Mouse (Mus musculus): ENCODE measurements around the gene Sept1. TPM values are rescaled to one million over a fixed set of nuclear protein-coding genes. Genes with fewer than 3 reads are reported as not detected.

Sept1 gene
- 13.8 and 16.0 TPM in 2 replicates for polyA plus RNA-seq (2015; fragmentation: Nextera tagmentation; extraction: Ambion mirVana)

DNA sequence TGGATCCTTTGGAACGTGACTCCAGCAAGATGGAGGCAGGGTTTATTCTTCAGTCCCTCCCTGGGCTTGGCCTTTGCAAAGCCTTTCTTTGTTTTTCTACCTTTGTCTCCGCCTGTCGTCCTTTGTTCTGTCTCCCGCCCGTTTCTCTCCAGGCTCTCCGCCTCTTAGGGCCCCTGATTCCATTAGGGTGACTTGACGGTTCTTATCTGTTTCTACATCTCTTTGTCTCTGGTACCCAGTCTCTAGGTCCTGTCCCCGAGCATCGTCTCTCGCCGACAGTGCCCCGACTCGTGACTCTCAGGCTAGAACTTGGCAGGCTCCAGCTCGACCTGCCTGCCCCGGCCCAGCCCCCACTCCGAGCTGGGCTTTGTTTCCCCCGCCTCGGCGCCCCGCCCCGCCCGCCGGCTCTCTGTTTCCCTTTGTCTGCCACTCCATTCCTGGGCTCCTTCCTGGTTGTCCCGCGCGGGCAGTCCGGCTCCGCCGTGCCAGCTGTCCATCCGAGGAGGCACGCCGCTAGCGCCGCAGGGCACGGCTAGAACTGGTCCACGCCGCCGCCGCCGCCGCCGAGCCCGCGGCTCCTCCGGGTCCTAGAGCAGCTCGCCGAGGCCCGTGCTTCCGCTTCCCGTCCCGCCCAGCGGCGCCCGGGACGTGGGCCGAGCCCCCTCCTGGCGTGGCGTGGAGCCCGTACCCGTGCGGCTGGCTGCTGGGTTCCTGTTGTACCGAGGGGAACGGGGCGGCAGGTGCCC lies at the start of gene Sept1, which contains the start of gene Zfp553:
Sept1 (minus strand) TSS at position 509 of the 746 bp plus-strand sequence.
Zfp553 (plus strand) TSS at position 440 of the 746 bp plus-strand sequence.
- H3K4me1 ChIP-seq (replicated peaks) = peaks cover 18% of the 10 kb centered on the region
- peak; percentile 94 for ATAC-seq
- peak within 1 kb of the TSS; percentile 56 for H3K4me2 ChIP-seq (replicated peaks)
- peak within 1 kb of the TSS; percentile 99 for H3K27ac ChIP-seq
- H3K27me3 ChIP-seq (replicated peaks) = no peaks in the 10 kb centered on the region
- H3K9me3 ChIP-seq = no peaks in the 10 kb centered on the region
- H3K4me3 ChIP-seq (replicated peaks) = peak within 1 kb of the TSS; percentile 98
- peak within 1 kb of the TSS; percentile 99 for H3K9ac ChIP-seq
- peaks cover 23% of the 10 kb centered on the region for H3K36me3 ChIP-seq
- WGBS = under 1% methylated on average over 64 of the region's 64 CpGs

DNA sequence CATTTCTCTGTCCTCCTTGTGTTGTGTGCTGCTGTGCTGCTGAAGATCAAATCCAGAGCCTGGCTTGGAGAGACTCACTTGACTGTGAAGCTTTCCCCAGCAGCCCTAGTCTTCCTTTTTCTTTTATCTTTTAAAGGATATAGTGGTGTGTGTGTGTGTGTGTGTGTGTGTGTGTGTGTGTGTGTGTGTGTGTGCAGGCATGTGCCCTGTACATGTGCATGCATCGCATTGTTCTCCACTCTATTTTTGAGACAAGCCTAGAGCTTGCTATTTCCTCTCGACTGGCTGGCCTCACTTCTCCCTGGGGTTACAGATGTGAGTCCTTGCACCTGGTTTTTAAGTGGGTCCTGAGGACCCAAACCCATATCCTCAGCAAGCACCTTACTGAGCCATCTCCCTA lies 49.3 kb upstream of the Sept1 start:
- Histone ChIP-seq H3K27ac (no peak overlapping the region), H3K9ac (no peak overlapping the region), H3K4me1 (replicated peaks) (peaks cover 15% of the 10 kb centered on the region; the same call in 1 of the 2 replicates), H3K36me3 (no peaks in the 10 kb centered on the region), H3K4me3 (replicated peaks) (no peak overlapping the region), H3K27me3 (replicated peaks) (no peaks in the 10 kb centered on the region), H3K4me2 (replicated peaks) (no peak overlapping the region), H3K9me3 (no peaks in the 10 kb centered on the region)
- 81% methylated on average over 2 of the region's 2 CpGs for WGBS
- ATAC-seq = no peak

DNA sequence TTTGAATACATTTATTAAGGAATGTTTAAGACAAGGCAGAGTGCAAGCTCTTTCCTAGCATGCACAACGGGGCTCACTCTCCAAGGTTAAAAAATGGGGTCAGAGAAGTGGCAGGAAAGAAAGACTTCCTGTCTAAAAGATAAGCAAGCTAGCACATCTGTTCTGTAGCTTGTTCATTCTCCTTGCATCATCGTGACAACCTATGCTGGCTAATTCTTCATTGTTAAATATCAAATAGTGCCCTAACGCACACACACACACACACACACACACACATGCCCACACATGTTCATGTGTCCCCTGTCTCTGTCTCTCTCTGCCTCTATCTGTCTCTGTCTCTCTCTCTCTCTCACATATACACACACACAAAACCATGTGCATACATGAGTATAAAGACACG lies 48.2 kb upstream of the Sept1 start:
- Histone ChIP-seq H3K9me3 (no peaks in the 10 kb centered on the region), H3K4me2 (replicated peaks) (no peak overlapping the region), H3K4me3 (replicated peaks) (no peak overlapping the region), H3K9ac (no peak overlapping the region), H3K27ac (no peak overlapping the region), H3K36me3 (no peaks in the 10 kb centered on the region), H3K4me1 (replicated peaks) (peaks cover 15% of the 10 kb centered on the region; the same call in 1 of the 2 replicates), H3K27me3 (replicated peaks) (no peaks in the 10 kb centered on the region)
- WGBS = 47% methylated on average over 4 of the region's 4 CpGs
- no peak for ATAC-seq

DNA sequence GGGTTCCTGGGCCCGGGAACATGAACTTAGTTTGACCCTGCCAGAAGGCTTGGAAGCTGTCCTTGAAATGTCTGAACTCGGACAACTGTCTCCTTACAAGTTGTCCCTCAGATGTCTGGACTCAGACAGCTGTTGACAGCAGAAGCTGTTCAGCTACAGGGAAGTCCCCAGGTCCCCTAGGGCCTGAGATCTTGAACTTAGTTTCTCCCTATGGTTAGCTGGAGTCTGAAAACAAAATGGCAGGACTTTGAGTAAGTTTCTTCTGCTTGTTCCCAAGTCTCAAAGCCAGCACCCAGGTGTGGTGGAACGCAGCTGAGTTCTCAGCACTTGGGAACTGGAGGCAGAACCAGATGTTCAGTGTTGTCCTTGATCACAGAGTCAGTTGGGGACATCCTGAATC lies 47.2 kb upstream of the Sept1 start:
- Histone ChIP-seq H3K9me3 (no peaks in the 10 kb centered on the region), H3K4me1 (replicated peaks) (peaks cover 15% of the 10 kb centered on the region; the same call in 1 of the 2 replicates), H3K36me3 (no peaks in the 10 kb centered on the region), H3K4me3 (replicated peaks) (no peak overlapping the region), H3K9ac (no peak overlapping the region), H3K27ac (no peak overlapping the region), H3K27me3 (replicated peaks) (no peaks in the 10 kb centered on the region), H3K4me2 (replicated peaks) (no peak overlapping the region)
- ATAC-seq = no peak
- 60% methylated on average over 3 of the region's 3 CpGs for WGBS

DNA sequence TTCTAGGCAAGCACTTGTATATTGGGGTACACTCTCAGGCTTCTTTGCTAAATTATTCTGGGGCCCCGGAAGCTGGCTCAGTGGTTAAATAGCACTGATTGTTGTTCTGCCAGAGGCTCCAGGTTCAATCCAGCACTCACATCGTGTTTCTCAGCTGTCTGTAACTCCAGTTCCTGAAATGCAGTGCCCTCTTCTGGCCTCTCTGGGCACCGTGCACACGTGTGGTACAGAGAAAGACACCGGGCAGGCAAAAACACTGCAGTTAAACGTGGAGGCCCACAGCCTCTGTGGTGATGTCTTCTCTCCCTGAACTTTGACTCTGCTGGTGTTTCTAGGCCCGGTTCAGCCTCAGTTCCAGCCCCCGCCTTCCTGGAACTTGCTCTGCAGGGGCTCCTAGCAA lies 45.4 kb upstream of the Sept1 start:
- 22% methylated on average over 8 of the region's 8 CpGs for WGBS
- H3K36me3 ChIP-seq = no peaks in the 10 kb centered on the region
- H3K4me1 ChIP-seq (replicated peaks) = peaks cover 15% of the 10 kb centered on the region; the same call in 1 of the 2 replicates
- H3K4me3 ChIP-seq (replicated peaks) = no peak overlapping the region
- peak overlapping the region; percentile 78; the same call in 1 of the 2 replicates for H3K27ac ChIP-seq
- H3K9me3 ChIP-seq = no peaks in the 10 kb centered on the region
- no peaks in the 10 kb centered on the region for H3K27me3 ChIP-seq (replicated peaks)
- ATAC-seq = peak; percentile 21; the same call in 1 of the 2 replicates
- no peak overlapping the region for H3K9ac ChIP-seq
- no peak overlapping the region for H3K4me2 ChIP-seq (replicated peaks)

DNA sequence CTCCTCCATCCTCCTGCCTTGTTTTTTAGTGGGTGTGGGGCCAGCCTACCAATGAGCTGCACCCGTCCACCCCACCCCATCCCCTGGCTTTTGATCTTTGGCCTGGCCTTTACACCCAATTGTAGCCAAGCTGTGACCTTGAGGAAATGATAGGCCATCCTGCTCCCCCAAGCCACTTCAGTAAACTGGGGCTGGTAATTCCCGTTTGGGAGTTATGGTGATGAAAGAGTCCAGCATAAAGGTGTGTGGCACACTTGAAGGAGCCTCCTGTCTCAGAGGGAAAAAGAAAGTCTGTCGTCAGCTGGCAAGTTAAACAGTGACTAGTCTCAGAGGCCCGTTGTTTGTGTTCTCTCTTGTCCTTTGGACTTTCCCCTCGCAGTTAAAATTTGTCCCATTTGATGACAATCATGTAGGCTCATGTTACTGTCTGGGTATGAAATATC lies 43.6 kb upstream of the Sept1 start:
- Histone ChIP-seq H3K4me1 (replicated peaks) (peaks cover 27% of the 10 kb centered on the region), H3K9me3 (no peaks in the 10 kb centered on the region), H3K9ac (no peak overlapping the region), H3K27ac (peak overlapping the region; percentile 86), H3K36me3 (peaks cover 5% of the 10 kb centered on the region), H3K27me3 (replicated peaks) (no peaks in the 10 kb centered on the region), H3K4me2 (replicated peaks) (peak overlapping the region; percentile 24), H3K4me3 (replicated peaks) (no peak overlapping the region)
- WGBS = 40% methylated on average over 5 of the region's 5 CpGs
- peak; percentile 79 for ATAC-seq

DNA sequence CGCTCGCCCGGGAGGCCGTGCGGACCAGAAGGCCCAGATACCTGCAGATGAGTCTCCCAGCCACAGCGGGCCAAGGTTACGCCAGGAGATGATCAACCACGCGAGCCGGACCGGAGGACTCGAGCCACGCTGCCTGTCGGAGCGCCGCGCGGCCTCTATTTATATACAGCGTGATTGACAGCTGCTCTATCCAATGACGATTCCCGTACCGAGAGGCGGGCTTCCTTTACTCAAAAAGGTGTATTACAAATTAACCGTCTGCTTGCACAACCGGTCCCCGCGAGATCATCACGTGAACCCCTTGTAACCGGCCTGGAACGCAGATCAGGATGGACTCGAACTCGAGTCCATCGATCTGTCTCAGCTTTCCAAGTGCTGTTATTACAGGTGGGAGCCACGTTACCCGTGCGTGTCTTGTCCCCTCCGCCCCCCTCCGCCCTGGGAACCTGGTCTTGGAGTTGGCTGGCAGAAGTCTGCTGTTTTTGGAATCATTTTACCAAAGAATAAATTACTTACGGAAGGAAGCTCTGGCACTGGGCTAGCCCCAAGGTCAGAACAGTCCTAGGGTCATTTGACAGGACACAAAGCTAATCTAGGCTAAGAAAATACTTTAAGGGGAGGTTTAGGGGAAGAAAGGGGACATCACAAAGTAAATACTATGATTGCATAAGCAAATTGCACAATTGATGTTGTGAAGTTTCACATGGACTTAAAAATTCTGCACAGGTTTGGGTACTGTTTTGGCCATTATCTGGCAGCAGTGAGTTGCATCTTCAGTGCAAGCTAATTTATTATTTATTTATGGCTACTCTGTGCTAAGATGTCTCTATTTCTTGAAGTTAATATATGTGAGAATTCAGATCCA lies 41.2 kb upstream of the Sept1 start, which contains the start of gene Sephs2:
Sephs2 (minus strand) TSS at position 131 of the 865 bp plus-strand sequence.
- WGBS = 3% methylated on average over 39 of the region's 39 CpGs
- Histone ChIP-seq H3K4me1 (replicated peaks) (peaks cover 24% of the 10 kb centered on the region), H3K4me3 (replicated peaks) (peak within 1 kb of the TSS; percentile 81), H3K9me3 (no peaks in the 10 kb centered on the region), H3K27ac (peak within 1 kb of the TSS; percentile 92), H3K4me2 (replicated peaks) (peak within 1 kb of the TSS; percentile 81), H3K27me3 (replicated peaks) (no peaks in the 10 kb centered on the region), H3K9ac (peak within 1 kb of the TSS; percentile 96), H3K36me3 (peaks cover 11% of the 10 kb centered on the region)
- peak; percentile 85 for ATAC-seq

DNA sequence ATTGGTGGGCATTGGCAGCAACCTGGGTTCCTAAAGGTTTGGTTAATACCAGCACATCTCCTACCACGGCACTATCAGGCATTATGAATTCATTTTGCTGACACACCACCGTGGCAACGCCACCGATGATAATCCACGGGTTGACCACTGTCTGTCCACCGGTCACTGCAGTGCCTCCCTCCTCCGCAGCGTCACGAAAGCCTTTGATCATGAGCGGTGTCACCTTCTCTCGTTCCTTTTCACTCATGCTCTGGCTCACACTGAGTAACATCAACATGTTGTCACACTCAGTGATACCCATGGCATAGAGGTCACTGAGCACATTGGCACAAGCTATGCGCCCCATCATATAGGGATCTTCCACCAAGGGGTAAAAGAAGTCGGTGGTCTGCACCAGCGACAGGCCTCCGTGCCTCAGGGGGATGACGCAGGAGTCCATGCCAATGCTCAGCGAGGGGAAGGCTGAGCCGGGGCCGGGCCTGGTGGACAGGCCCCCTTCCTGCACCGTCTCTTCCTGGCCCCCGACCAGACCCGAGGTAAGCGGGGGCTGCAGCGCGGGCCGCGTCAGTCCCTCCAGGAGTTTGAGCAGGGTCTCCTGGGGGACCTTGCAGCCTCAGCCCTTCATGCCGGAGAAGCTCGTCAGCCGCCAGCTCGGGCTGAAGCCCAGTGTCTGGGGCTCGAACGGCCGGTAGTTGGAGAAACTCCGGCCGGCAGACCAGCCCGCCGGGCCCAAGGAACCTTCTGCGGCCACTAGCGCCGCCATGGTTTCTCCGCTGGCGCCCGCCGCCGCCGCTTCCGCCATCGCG lies 40.4 kb upstream of the Sept1 start:
- Histone ChIP-seq H3K9me3 (no peaks in the 10 kb centered on the region), H3K36me3 (peaks cover 11% of the 10 kb centered on the region), H3K9ac (peak overlapping the region; percentile 96), H3K4me3 (replicated peaks) (peak overlapping the region; percentile 81), H3K4me1 (replicated peaks) (peaks cover 21% of the 10 kb centered on the region), H3K27ac (peak overlapping the region; percentile 92), H3K27me3 (replicated peaks) (no peaks in the 10 kb centered on the region), H3K4me2 (replicated peaks) (peak overlapping the region; percentile 81)
- peak; percentile 39 for ATAC-seq
- WGBS = 11% methylated on average over 50 of the region's 50 CpGs

DNA sequence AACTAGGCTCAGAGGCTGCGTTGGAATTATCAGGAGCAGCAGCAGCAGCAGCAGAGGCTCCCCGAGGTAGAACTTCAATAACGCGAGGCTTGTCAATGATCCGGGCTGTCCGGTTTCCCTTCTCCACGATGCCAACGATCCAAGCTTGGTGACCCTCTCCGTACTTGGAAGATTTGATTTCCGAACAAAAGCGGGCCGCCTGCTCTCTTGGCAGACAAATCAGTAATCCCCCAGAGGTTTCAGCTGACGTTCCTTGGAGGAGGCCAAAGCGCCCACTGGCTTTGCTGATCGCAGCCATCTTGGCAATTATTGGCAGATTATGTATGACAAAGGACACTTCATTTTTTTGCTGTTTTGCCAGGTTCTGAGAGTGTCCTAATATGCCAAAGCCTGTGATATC lies 39.6 kb upstream of the Sept1 start:
- H3K4me3 ChIP-seq (replicated peaks) = peak overlapping the region; percentile 81
- no peaks in the 10 kb centered on the region for H3K27me3 ChIP-seq (replicated peaks)
- WGBS = 94% methylated on average over 15 of the region's 15 CpGs
- ATAC-seq = no peak
- no peaks in the 10 kb centered on the region for H3K9me3 ChIP-seq
- peak overlapping the region; percentile 81 for H3K4me2 ChIP-seq (replicated peaks)
- H3K4me1 ChIP-seq (replicated peaks) = peaks cover 14% of the 10 kb centered on the region
- no peak overlapping the region; the same call in 1 of the 2 replicates for H3K9ac ChIP-seq
- no peak overlapping the region for H3K27ac ChIP-seq
- H3K36me3 ChIP-seq = peaks cover 11% of the 10 kb centered on the region

DNA sequence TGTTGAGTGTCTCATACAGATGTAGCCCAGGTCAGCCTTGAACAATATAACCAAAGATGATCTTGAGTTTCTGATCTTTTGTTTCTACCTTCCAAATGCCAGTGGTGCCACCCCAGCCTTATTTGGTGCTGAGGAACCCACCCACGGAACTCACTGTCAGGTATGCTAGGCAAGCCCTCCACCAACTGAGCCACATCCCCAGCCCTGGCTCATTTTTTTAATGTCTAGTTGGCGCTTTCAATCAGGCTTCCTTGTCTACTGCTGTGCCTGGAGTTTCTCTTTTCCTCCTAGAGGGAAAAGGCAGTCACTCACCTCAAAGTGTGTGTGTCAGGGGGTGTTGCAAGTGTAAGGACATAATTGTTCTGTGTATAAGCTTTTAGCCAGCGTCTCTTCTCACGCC lies 38.2 kb upstream of the Sept1 start:
- Histone ChIP-seq H3K36me3 (peaks cover 11% of the 10 kb centered on the region), H3K27ac (0 out of 2 replicates have a peak overlapping the region, but pooled peaks have one; percentile 19), H3K4me1 (replicated peaks) (peaks cover 12% of the 10 kb centered on the region), H3K4me3 (replicated peaks) (no peak overlapping the region), H3K9me3 (no peaks in the 10 kb centered on the region), H3K4me2 (replicated peaks) (peak overlapping the region; percentile 33; the same call in 1 of the 2 replicates), H3K9ac (no peak overlapping the region), H3K27me3 (replicated peaks) (no peaks in the 10 kb centered on the region)
- WGBS = 96% methylated on average over 4 of the region's 4 CpGs
- ATAC-seq = no peak

DNA sequence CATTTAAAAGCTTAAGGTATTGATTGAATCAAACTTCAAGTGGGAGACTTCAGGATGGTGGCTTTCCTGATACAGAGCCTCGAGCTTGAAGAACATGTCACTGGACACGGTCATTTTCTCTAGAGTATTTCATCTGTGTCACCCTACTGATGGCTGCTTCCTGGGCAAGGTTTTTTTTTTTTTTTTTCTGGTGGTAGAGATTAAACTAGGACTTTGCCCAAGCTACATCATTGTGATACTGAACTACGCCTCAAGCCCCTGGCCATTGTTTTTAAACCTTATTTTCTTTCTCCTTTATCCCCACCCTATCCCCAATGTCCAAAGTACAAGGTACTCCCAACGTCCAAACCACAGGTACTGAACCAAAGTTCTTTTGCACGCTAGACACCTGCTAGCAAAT lies 37.7 kb upstream of the Sept1 start:
- 0 out of 2 replicates have a peak overlapping the region, but pooled peaks have one; percentile 19 for H3K27ac ChIP-seq
- ATAC-seq = peak; percentile 16; the same call in 1 of the 2 replicates
- 69% methylated on average over 5 of the region's 5 CpGs for WGBS
- no peaks in the 10 kb centered on the region for H3K27me3 ChIP-seq (replicated peaks)
- no peaks in the 10 kb centered on the region for H3K9me3 ChIP-seq
- H3K9ac ChIP-seq = no peak overlapping the region
- peaks cover 12% of the 10 kb centered on the region for H3K4me1 ChIP-seq (replicated peaks)
- no peak overlapping the region for H3K4me3 ChIP-seq (replicated peaks)
- H3K36me3 ChIP-seq = peaks cover 11% of the 10 kb centered on the region
- peak overlapping the region; percentile 33; the same call in 1 of the 2 replicates for H3K4me2 ChIP-seq (replicated peaks)
